Mouse (Mus musculus) brain, embryonic 14.5 days (tissue): ENCODE measurements around the gene Nbeal2. TPM values are rescaled to one million over a fixed set of nuclear protein-coding genes. Genes with fewer than 3 reads are reported as not detected.

Source experiments
- DNase-seq: peaks from one replicate; pipeline ENCODE4 v3.0.0-alpha.2; 2011; ENCODE audit warnings: low read depth
- CTCF ChIP-seq: fragments of 200-500 bp; IDR thresholded peaks from 2 replicates; pipeline ENCODE4 v1.5.1; 2012; ENCODE audit warnings: inconsistent platforms, mild to moderate bottlenecking, moderate library complexity, borderline replicate concordance; ENCODE audit not compliant: insufficient read depth, insufficient read length; ENCODE audit errors: extremely low read depth
- POLR2A ChIP-seq: fragments of 200-500 bp; IDR thresholded peaks from 2 replicates; pipeline ENCODE4 v1.6.1; 2012; ENCODE audit warnings: mild to moderate bottlenecking, inconsistent platforms, borderline replicate concordance; ENCODE audit not compliant: poor library complexity, insufficient read depth, insufficient read length, severe bottlenecking; ENCODE audit errors: extremely low read depth
- polyA plus RNA-seq: library from polyadenylated mRNA; depleted of rRNA; stranded (reverse); fragments of >200 nt; gene quantifications from 2 replicates; pipeline ENCODE4 v1.2.3, GENCODE M21; 2012

Gene Nbeal2
- polyA plus RNA-seq, 1 experiment, result 15.5 TPM

DNA sequence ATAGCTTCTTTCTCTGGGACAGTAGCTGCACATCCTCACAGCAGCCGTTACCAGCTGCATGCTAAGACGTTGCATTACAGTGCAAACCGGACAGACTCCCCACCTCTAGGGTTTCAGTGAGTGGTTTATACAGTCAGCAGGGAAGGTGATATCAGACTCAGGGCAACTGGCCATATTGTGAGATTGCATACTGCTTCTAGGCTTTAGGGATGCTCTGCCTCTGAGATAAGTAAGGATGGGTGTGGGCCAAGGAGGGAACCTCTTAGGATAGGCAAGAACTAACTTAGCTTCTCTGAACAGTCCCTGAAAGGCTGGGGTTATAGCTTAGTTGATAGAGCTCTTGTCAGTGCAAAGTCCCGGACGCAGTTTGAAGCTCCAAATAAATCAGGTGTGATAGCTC lies 15.8 kb upstream of the Nbeal2 start:
- DNase-seq, result no peak
- TF ChIP-seq POLR2A (no peak), CTCF (no peak)

- DNase-seq, result no peak
- no peak for TF ChIP-seq CTCF
Measured at GRCm38 (mm10) chr9:110668601-110669293, 14.8 kb upstream of the Nbeal2 start.

GRCm38 (mm10) chr9:110667219-110667836 lies 13.4 kb upstream of the Nbeal2 start:
- DNase-seq, result no peak
- TF ChIP-seq POLR2A (no peak), CTCF (no peak)

- TF ChIP-seq CTCF, result no peak
- no peak for TF ChIP-seq POLR2A
- no peak for DNase-seq
Measured at GRCm38 (mm10) chr9:110666374-110666773, 12.4 kb upstream of the Nbeal2 start.

GRCm38 (mm10) chr9:110665912-110666311 lies 12.0 kb upstream of the Nbeal2 start:
- DNase-seq, result no peak
- no peak for TF ChIP-seq POLR2A
- no peak for TF ChIP-seq CTCF

DNA sequence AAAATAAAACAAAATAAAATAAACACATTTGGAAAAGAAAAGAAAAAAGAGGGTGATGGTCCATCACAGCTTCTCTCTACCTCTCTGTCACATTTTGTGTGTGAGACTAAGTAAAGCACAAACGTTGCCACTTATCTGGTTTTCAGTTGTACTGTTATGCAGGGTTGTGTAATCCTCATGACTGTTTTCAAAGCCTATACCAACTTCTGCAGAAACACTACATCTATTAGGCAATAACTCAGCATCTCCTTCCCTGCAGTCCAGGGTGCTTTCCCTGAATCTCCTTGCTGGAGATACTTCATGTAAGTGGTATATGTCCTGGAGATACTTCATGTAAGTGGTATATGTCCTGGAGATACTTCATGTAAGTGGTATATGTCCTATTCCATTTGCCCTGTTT lies 8.9 kb upstream of the Nbeal2 start:
- TF ChIP-seq CTCF (no peak), POLR2A (no peak)
- no peak for DNase-seq

DNA sequence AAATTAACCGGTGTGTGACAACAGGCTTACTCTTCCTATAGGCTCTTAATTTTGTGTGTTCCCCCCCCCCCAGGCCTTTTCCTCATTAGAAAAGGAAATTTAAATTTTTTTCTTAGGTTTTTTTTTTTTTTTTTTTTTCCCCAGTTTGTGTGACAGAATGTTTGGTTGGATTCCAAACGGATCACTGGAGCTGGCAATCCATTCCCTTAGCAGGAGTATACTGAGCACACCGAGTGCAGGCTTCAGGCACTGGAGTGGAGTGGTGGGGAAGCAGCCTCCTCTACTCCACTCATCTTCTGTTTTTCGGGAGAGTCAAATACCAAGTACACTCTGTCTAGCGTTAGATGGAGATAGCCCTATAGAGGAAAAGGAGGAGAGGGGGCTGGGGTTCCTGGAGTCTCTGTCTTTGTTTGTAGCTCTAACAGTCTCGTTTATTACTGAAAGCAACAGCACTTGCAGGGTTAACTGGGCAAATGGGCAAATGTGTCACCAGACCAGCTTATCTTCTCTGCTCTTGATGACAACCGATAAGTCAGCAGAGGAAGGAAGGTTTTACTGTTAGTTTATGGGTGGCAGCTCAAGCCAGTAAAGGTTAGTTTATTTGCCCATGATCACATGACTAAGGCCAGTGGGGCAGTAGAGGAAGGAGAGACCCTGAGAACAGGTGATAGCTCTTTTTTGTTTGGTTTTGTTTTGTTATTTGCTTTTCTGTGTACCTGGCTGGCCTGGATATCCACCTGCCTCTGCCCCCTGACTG lies 7.1 kb upstream of the Nbeal2 start:
- DNase-seq, result peak; percentile 17
- TF ChIP-seq CTCF, result no peak
- TF ChIP-seq POLR2A, result no peak

GRCm38 (mm10) chr9:110660208-110660607 lies 6.2 kb upstream of the Nbeal2 start:
- no peak for TF ChIP-seq POLR2A
- no peak for TF ChIP-seq CTCF
- DNase-seq, result no peak

DNA sequence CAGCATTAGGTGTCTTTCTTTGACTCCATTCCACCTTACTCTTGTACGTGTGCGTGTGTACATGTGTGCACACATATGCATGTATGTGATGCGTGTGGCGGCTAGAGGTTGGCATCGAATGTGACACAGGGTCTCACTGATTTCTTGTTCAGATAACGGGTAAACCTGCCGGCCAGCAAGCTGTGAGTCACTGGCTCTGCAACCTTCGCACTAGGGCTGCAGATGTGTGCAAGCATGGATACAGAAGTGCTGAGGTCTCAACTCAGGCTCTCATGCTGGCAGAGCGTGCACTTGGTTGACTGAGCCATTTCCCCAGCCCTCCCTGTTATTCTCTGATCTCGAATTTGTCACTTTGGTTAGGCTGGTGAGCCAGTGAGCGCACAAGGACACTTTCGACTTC lies 5.6 kb upstream of the Nbeal2 start:
- DNase-seq, result no peak
- TF ChIP-seq CTCF (no peak), POLR2A (no peak)

DNA sequence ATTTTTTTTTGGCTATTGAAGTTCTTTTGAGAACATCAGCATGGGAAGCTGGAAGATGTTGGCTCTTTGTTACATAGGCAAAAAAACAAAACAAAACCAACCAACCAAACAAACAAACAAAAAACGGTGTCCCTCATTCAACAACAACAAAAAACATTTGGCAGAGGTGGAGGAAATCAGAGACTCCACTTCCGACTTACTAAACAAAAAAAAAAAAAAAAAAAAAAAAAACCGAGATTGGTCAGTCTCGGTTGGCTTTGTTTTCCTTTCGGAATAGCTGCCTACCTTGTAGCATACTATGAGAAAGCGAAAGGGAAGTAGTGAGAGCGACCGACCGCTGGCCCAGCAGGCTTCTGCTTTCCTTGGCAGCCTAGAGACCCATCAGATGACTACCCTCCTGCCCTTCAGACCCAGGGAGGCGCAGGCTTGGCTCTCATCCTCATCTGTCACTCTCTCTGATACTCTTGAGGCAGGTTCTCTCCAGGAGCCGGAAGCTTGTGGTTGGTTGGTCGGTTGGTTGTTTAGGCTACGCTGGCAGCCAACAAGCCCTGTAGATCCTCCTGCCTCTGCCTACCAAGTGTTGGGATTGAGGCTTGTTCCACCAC lies 3.6 kb upstream of the Nbeal2 start:
- no peak for TF ChIP-seq POLR2A
- TF ChIP-seq CTCF, result no peak
- no peak for DNase-seq

DNA sequence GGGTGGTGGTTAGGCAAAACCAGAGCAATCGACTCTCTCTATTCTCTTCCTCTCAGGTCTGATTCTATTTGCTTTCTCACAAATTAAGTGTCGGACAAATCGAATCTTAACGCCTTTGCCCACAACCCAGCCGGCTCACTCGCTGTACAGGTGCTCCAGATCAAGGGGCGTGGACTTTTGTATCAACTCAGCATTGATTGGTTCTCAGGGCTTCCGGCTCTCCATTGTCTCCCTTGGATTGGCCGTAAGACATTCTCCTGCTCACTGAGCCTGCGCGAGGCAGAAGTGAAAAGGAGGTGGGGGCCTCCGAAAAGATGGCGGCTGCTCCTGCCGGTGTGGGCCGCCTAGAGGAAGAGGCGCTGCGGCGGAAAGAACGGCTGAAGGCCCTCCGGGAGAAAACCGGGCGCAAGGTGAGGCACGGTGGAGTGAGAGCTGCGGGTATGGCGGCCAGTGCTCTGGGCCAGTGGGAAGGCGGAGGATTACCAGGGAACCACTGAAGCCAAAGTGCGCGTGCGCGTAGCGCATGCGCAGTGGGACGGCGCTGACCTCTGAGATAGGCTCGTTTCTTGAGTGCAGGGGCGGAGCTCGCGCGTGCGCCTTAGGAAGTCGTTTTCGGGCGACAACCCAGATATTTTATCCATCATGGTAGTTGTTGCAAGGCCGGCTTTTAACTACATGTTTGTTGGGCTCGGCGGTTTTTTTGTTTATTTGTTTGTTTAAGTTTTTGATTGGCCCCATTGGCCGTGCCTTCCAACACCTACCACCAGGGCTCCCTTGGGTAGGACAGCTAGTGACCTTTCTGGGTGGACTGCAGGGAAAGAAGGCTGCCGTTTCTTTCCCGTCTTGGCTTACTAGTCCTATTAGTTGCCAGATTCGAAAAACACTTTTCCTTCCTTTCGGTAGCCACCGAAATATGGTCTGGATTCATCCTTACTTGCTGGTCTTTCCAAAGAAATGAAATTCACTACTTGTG lies 2.6 kb upstream of the Nbeal2 start, which contains the start of gene Ccdc12:
Gene Ccdc12, plus strand, starts transcription at position 255 of the 973 bp plus-strand sequence.
- DNase-seq, result peak; percentile 99
- peak; percentile 32; the same call in 1 of the 2 replicates for TF ChIP-seq CTCF
- peak; percentile 60; the same call in 1 of the 2 replicates for TF ChIP-seq POLR2A

- no peak for DNase-seq
- no peak for TF ChIP-seq CTCF
- no peak for TF ChIP-seq POLR2A
Measured at GRCm38 (mm10) chr9:110655651-110656007, 1.7 kb upstream of the Nbeal2 start.
